Mouse (Mus musculus) heart, adult 10 weeks (tissue): ENCODE results near the gene Gm21903. TPM values are rescaled to one million over a fixed set of nuclear protein-coding genes. Genes with fewer than 3 reads are reported as not detected.

Source experiments
- polyA plus RNA-seq: library from polyadenylated mRNA; stranded (reverse); fragments of 350-450 nt; fragmentation: Illumina TruSeq; extraction: RNeasy Lipid Tissue Mini Kit (QIAGEN cat#74804); gene quantifications from one replicate; pipeline ENCODE4 v1.2.3, GENCODE M21; 2014; ENCODE audit warnings: low read depth, low replicate concordance

Gm21903 gene
- polyA plus RNA-seq: not detected

GRCm38 (mm10) chr17:39043241-39043640 is at the start of gene Gm21903:
Gm21903 (minus strand) TSS chr17:39043341.

GRCm38 (mm10) chr17:39076937-39077336 is 33.8 kb upstream of the Gm21903 start, which contains the start of gene Esp23:
Esp23 (minus strand) TSS chr17:39077037.

GRCm38 (mm10) chr17:39036395-39036794 is 6.7 kb downstream of the Gm21903 start, which contains the start of gene Esp24:
Esp24 (plus strand) TSS chr17:39036695.

Other genes starting within 250 kb of the Gm21903 start
- not detected for gene Esp24, start 6.6 kb downstream of the Gm21903 start, polyA plus RNA-seq
- not detected for gene Esp23, start 33.7 kb upstream of the Gm21903 start, polyA plus RNA-seq
- gene Esp22, start 52.0 kb upstream of the Gm21903 start, polyA plus RNA-seq: not detected